In genomic region chr11:117782705-117783034, GRCm38 (mm10) we compare ENCODE assay signal across 8 mouse cellular contexts. TPM values are rescaled to one million over a fixed set of nuclear protein-coding genes. Genes with fewer than 3 reads are reported as not detected.
A peak's percentile ranks its signal among the peaks of the same experiment; 100 is the strongest.
DNase-seq lines count a peak whose midpoint lies in the region; ATAC-seq lines count a peak whose summit lies in the region.
"Had no signal": no experiment of that assay in that cellular context is flagged by ENCODE, and none has a peak within 500 bp of the region (broad histone marks: within the 10 kb centered on the region; RNA-seq: fewer than 3 reads in every experiment).

No protein-coding gene starts in this region.

- H3K27ac ChIP-seq in lung, embryonic 15.5 days: peak overlapping the region; percentile 88
- peak overlapping the region; percentile 84 for H3K27ac ChIP-seq in forebrain, embryonic 10.5 days
- no peak overlapping the region for H3K27ac ChIP-seq in limb, embryonic 12.5 days
- H3K27ac ChIP-seq in stomach, embryonic 14.5 days (ENCODE audit: low read length): no peak overlapping the region

- H3K36me3 ChIP-seq in lung, embryonic 15.5 days: no peaks in the 10 kb centered on the region
- 0 out of 2 replicates have a peak, but pooled peaks cover 2% of the 10 kb centered on the region for H3K36me3 ChIP-seq in forebrain, embryonic 10.5 days (replicated peaks)
- peaks cover 6% of the 10 kb centered on the region for H3K36me3 ChIP-seq in limb, embryonic 12.5 days
- H3K36me3 ChIP-seq in stomach, embryonic 14.5 days (ENCODE audit: control insufficient read depth, insufficient read depth, low read length): no peaks in the 10 kb centered on the region

- peak overlapping the region; percentile 98 for H3K4me2 ChIP-seq in lung, embryonic 15.5 days
- peak overlapping the region; percentile 64 for H3K4me2 ChIP-seq in limb, embryonic 12.5 days
- H3K4me2 ChIP-seq in stomach, embryonic 14.5 days (replicated peaks; ENCODE audit: low read depth, low read length): peak overlapping the region; percentile 39

- DNase-seq in lung, postnatal 4 days: no peak
- DNase-seq in forebrain, embryonic 10.5 days (ENCODE audit: extremely low spot score, low spot score): no peak
- no peak for DNase-seq in embryo, embryonic 9.5 days (ENCODE audit: extremely low spot score)
- DNase-seq in spleen, postnatal 14 days (ENCODE audit: low spot score in 2 of 2): no peak

- ATAC-seq in lung, embryonic 15.5 days (ENCODE audit: borderline replicate concordance, extremely low read depth, low FRiP score, low TSS enrichment): no peak
- ATAC-seq in limb, embryonic 12.5 days (ENCODE audit: insufficient number of reproducible peaks, insufficient read depth, low FRiP score, low TSS enrichment, low read depth): no peak
- no peak for ATAC-seq in stomach, embryonic 14.5 days (ENCODE audit: insufficient number of reproducible peaks, insufficient read depth, low FRiP score, low read depth)

- H3K4me3 ChIP-seq in lung, embryonic 15.5 days: peak overlapping the region; percentile 54
- peak overlapping the region; percentile 55 for H3K4me3 ChIP-seq in forebrain, embryonic 10.5 days
- H3K4me3 ChIP-seq in limb, embryonic 12.5 days (replicated peaks): peak overlapping the region; percentile 35
- peak overlapping the region; percentile 14 for H3K4me3 ChIP-seq in stomach, embryonic 14.5 days (ENCODE audit: low read depth, low read length)

- WGBS in lung, embryonic 15.5 days: 40% methylated on average over 9 of the region's 9 CpGs
- 50% methylated on average over 9 of the region's 9 CpGs for WGBS in forebrain, embryonic 10.5 days
- WGBS in limb, embryonic 12.5 days: 50% methylated on average over 9 of the region's 9 CpGs
- 50% methylated on average over 9 of the region's 9 CpGs for whole genome bisulfite sequencing in stomach, embryonic 14.5 days

- peak overlapping the region; percentile 32; the same call in 1 of the 2 replicates for H3K9ac ChIP-seq in lung, embryonic 15.5 days
- peak overlapping the region; percentile 37; the same call in 1 of the 2 replicates for H3K9ac ChIP-seq in limb, embryonic 12.5 days (replicated peaks)
- peak overlapping the region; percentile 23; the same call in 1 of the 2 replicates for H3K9ac ChIP-seq in stomach, embryonic 14.5 days (replicated peaks; ENCODE audit: low read depth, low read length)

- H3K27me3 ChIP-seq in lung, embryonic 15.5 days: no peaks in the 10 kb centered on the region
- peaks cover 81% of the 10 kb centered on the region for H3K27me3 ChIP-seq in forebrain, embryonic 10.5 days (ENCODE audit: poor library complexity, severe bottlenecking)
- H3K27me3 ChIP-seq in limb, embryonic 12.5 days: peaks cover 32% of the 10 kb centered on the region
- H3K27me3 ChIP-seq in stomach, embryonic 14.5 days (ENCODE audit: control insufficient read depth, insufficient read depth, low read length): no peaks in the 10 kb centered on the region

- H3K4me1 ChIP-seq in lung, embryonic 15.5 days: peaks cover 51% of the 10 kb centered on the region
- H3K4me1 ChIP-seq in forebrain, embryonic 10.5 days: peaks cover 68% of the 10 kb centered on the region
- H3K4me1 ChIP-seq in limb, embryonic 12.5 days (replicated peaks): peaks cover 52% of the 10 kb centered on the region
- H3K4me1 ChIP-seq in stomach, embryonic 14.5 days (ENCODE audit: control insufficient read depth, insufficient read depth, low read length): peaks cover 44% of the 10 kb centered on the region

- no peaks in the 10 kb centered on the region for H3K9me3 ChIP-seq in lung, embryonic 15.5 days
- no peaks in the 10 kb centered on the region for H3K9me3 ChIP-seq in forebrain, embryonic 10.5 days
- no peaks in the 10 kb centered on the region for H3K9me3 ChIP-seq in limb, embryonic 12.5 days
- no peaks in the 10 kb centered on the region for H3K9me3 ChIP-seq in stomach, embryonic 14.5 days (ENCODE audit: control insufficient read depth, low read depth, low read length)

RNA-seq across cellular contexts. Expression of gene Tmc6, which starts 0.7 kb away (rescaled TPM):
- polyA plus RNA-seq in lung, embryonic 15.5 days (2015; fragmentation: Nextera tagmentation; extraction: Ambion mirVana): 24.2 and 24.7 TPM in 2 replicates
- polyA plus RNA-seq in forebrain, embryonic 10.5 days (2016; fragmentation: Nextera tagmentation; extraction: Ambion mirVana): 11.0 and 12.2 TPM in 2 replicates
- polyA plus RNA-seq in limb, embryonic 12.5 days (2016; fragmentation: Nextera tagmentation; extraction: Ambion mirVana): 20.3 and 22.4 TPM in 2 replicates
- 23.0 and 24.3 TPM in 2 replicates for polyA plus RNA-seq in stomach, embryonic 14.5 days (2014; fragmentation: Nextera tagmentation; extraction: Ambion mirVana)

RNA-seq across cellular contexts. Expression of gene Tmc8, which starts 0.8 kb away (rescaled TPM):
- polyA plus RNA-seq in lung, embryonic 15.5 days (2015; fragmentation: Nextera tagmentation; extraction: Ambion mirVana): 3.0 and 3.2 TPM in 2 replicates
- polyA plus RNA-seq in forebrain, embryonic 10.5 days (2016; fragmentation: Nextera tagmentation; extraction: Ambion mirVana): 1.4 and 1.5 TPM in 2 replicates
- 0.53 and 1.2 TPM in 2 replicates for polyA plus RNA-seq in limb, embryonic 12.5 days (2016; fragmentation: Nextera tagmentation; extraction: Ambion mirVana)
- 1.7 and 3.1 TPM in 2 replicates for polyA plus RNA-seq in stomach, embryonic 14.5 days (2014; fragmentation: Nextera tagmentation; extraction: Ambion mirVana)

RNA-seq across cellular contexts. Expression of gene 6030468B19Rik, which starts 14.8 kb away (rescaled TPM):
- polyA plus RNA-seq in lung, embryonic 15.5 days (2015; fragmentation: Nextera tagmentation; extraction: Ambion mirVana): 0.32 and 0.74 TPM in 2 replicates
- polyA plus RNA-seq in forebrain, embryonic 10.5 days (2016; fragmentation: Nextera tagmentation; extraction: Ambion mirVana): 1.8 and 3.2 TPM in 2 replicates
- polyA plus RNA-seq in limb, embryonic 12.5 days (2016; fragmentation: Nextera tagmentation; extraction: Ambion mirVana): 0.26 and 0.33 TPM in 2 replicates
- 0.23 TPM in 1 of 2 replicates, not detected in the other for polyA plus RNA-seq in stomach, embryonic 14.5 days (2014; fragmentation: Nextera tagmentation; extraction: Ambion mirVana)
- polyA plus RNA-seq: adrenal gland, adult 2 months had no signal

RNA-seq across cellular contexts. Expression of gene Gm20708, which starts 26.8 kb away (rescaled TPM):
- polyA plus RNA-seq in lung, embryonic 15.5 days (2015; fragmentation: Nextera tagmentation; extraction: Ambion mirVana): 0.24 TPM in 1 of 2 replicates, not detected in the other
- 0.17 and 0.58 TPM in 2 replicates for polyA plus RNA-seq in forebrain, embryonic 10.5 days (2016; fragmentation: Nextera tagmentation; extraction: Ambion mirVana)
- 0.36 and 0.58 TPM in 2 replicates for polyA plus RNA-seq in limb, embryonic 12.5 days (2016; fragmentation: Nextera tagmentation; extraction: Ambion mirVana)
- polyA plus RNA-seq in stomach, embryonic 14.5 days (2014; fragmentation: Nextera tagmentation; extraction: Ambion mirVana): 1.1 TPM in 1 of 2 replicates, not detected in the other

RNA-seq across cellular contexts. Expression of gene Syngr2, which starts 26.8 kb away (rescaled TPM):
- 63.3 and 73.7 TPM in 2 replicates for polyA plus RNA-seq in lung, embryonic 15.5 days (2015; fragmentation: Nextera tagmentation; extraction: Ambion mirVana)
- 36.9 and 38.0 TPM in 2 replicates for polyA plus RNA-seq in forebrain, embryonic 10.5 days (2016; fragmentation: Nextera tagmentation; extraction: Ambion mirVana)
- polyA plus RNA-seq in limb, embryonic 12.5 days (2016; fragmentation: Nextera tagmentation; extraction: Ambion mirVana): 27.6 and 28.8 TPM in 2 replicates
- polyA plus RNA-seq in stomach, embryonic 14.5 days (2014; fragmentation: Nextera tagmentation; extraction: Ambion mirVana): 101 and 115 TPM in 2 replicates

Comparison
In these comparisons a context has a peak if more than half of its experiments do, and no peak if none do; other contexts are left out.
1. H3K27ac ChIP-seq: peak in lung, embryonic 15.5 days (single experiment) and forebrain, embryonic 10.5 days (single experiment); none in limb, embryonic 12.5 days (single experiment) and stomach, embryonic 14.5 days (single experiment).
2. H3K4me2 ChIP-seq: peak in every context shown above with its lines; median percentile 98 in lung, embryonic 15.5 days; 64 in limb, embryonic 12.5 days; 39 in stomach, embryonic 14.5 days.
3. Peak in every context shown above with its lines, with median percentiles within 50 percentile points of each other: H3K4me3 ChIP-seq and H3K9ac ChIP-seq.